Mouse (Mus musculus) MEL (cell line): Measurements from ENCODE around the gene Faap100. TPM values are rescaled to one million over a fixed set of nuclear protein-coding genes. Genes with fewer than 3 reads are reported as not detected.
A peak's percentile ranks its signal among the peaks of the same experiment; 100 is the strongest.

Source experiments
- DNase-seq: peaks from one replicate; pipeline ENCODE4 v3.0.0; 2011; ENCODE audit warnings: low read depth, low spot score
- H3K27ac ChIP-seq: 2 replicates; pipeline ENCODE4 v1.5.1; 2012; ENCODE audit warnings: low read depth, mild to moderate bottlenecking, control low read depth, low read length, moderate library complexity; ENCODE audit not compliant: control insufficient read depth
- H3K27me3 ChIP-seq, 2 experiments: fragments of 150-350 bp in 1 of 2; sonication (generic) in 1 of 2; 2 replicates each; pipeline ENCODE4 v1.6.1; 2012; ENCODE audit warnings: low read length in 2 of 2, mild to moderate bottlenecking in 2 of 2, improper control_type of control experiment in 1 of 2, moderate library complexity in 1 of 2; ENCODE audit not compliant: insufficient read depth in 2 of 2, control insufficient read depth in 1 of 2
- H3K36me3 ChIP-seq, 2 experiments: 2 replicates each; pipeline ENCODE4 v1.6.1; 2012 to 2014; ENCODE audit warnings: low read length in 2 of 2, improper control_type of control experiment in 1 of 2, inconsistent platforms in 1 of 2, mild to moderate bottlenecking in 1 of 2; ENCODE audit not compliant: insufficient read depth in 2 of 2, control insufficient read depth in 1 of 2
- H3K4me1 ChIP-seq, 2 experiments: fragments of 150-350 bp in 1 of 2; sonication (generic) in 1 of 2; 2 replicates each; pipeline ENCODE4 v1.6.1; 2012; ENCODE audit warnings: low read length in 2 of 2, improper control_type of control experiment in 1 of 2, mild to moderate bottlenecking in 1 of 2; ENCODE audit not compliant: insufficient read depth in 2 of 2, control insufficient read depth in 1 of 2
- H3K4me3 ChIP-seq, 2 experiments: fragments of 150-350 bp in 1 of 2; sonication (generic) in 1 of 2; 2 replicates each; pipeline ENCODE4 v1.5.1; 2012; ENCODE audit warnings: low read depth in 2 of 2, low read length in 2 of 2, mild to moderate bottlenecking in 2 of 2, moderate library complexity in 2 of 2, control low read depth in 1 of 2, improper control_type of control experiment in 1 of 2; ENCODE audit not compliant: control insufficient read depth in 1 of 2, insufficient read depth in 1 of 2
- H3K79me2 ChIP-seq: 2 replicates; pipeline ENCODE4 v1.6.1; 2012; ENCODE audit warnings: mild to moderate bottlenecking, low read length, moderate library complexity; ENCODE audit not compliant: control insufficient read depth, poor library complexity, insufficient read depth
- H3K9ac ChIP-seq: 2 replicates; pipeline ENCODE4 v1.6.1; 2012; ENCODE audit warnings: low read depth, mild to moderate bottlenecking, control low read depth, low read length, moderate library complexity; ENCODE audit not compliant: control insufficient read depth, poor library complexity, severe bottlenecking
- H3K9me3 ChIP-seq: fragments of 150-350 bp; sonication (generic); replicated peaks from 2 replicates; pipeline ENCODE4 v1.6.1; 2012; ENCODE audit warnings: mild to moderate bottlenecking, low read length, improper control_type of control experiment, moderate library complexity; ENCODE audit not compliant: insufficient read depth
- CHD1 ChIP-seq: IDR thresholded peaks from 2 replicates; pipeline ENCODE4 v1.6.1; 2012; ENCODE audit warnings: low read depth, mild to moderate bottlenecking, inconsistent platforms, low read length, improper control_type of control experiment
- CTCF ChIP-seq, 3 experiments: IDR thresholded peaks in 2 of 3; conservative IDR thresholded peaks in 1 of 3; 2 replicates each; pipeline ENCODE4 v1.5.1; 2011 to 2012; ENCODE audit warnings: low read length in 3 of 3, low read depth in 2 of 3, mild to moderate bottlenecking in 2 of 3, improper control_type of control experiment in 1 of 3, inconsistent platforms in 1 of 3, mixed read lengths in 1 of 3, moderate library complexity in 1 of 3; ENCODE audit not compliant: control insufficient read depth in 1 of 3, insufficient read depth in 1 of 3, poor library complexity in 1 of 3, severe bottlenecking in 1 of 3
- E2F4 ChIP-seq: IDR thresholded peaks from 2 replicates; pipeline ENCODE4 v1.6.1; 2011; ENCODE audit warnings: low read depth, low read length, improper control_type of control experiment, borderline replicate concordance
- JUND ChIP-seq: IDR thresholded peaks from 2 replicates; pipeline ENCODE4 v1.6.1; 2011; ENCODE audit warnings: low read depth, mild to moderate bottlenecking, improper control_type of control experiment, low read length
- KAT2A ChIP-seq: conservative IDR thresholded peaks from 2 replicates; pipeline ENCODE4 v1.6.1; 2012; ENCODE audit warnings: low read depth, low read length, improper control_type of control experiment, inconsistent platforms
- MAX ChIP-seq: IDR thresholded peaks from 2 replicates; pipeline ENCODE4 v1.6.1; 2011; ENCODE audit warnings: low read length, improper control_type of control experiment
- MAZ ChIP-seq: IDR thresholded peaks from 2 replicates; pipeline ENCODE4 v1.6.1; 2012; ENCODE audit warnings: low read depth, mild to moderate bottlenecking, inconsistent platforms, low read length, improper control_type of control experiment
- MYB ChIP-seq: IDR thresholded peaks from 2 replicates; pipeline ENCODE4 v1.6.1; 2011; ENCODE audit warnings: mild to moderate bottlenecking, low read depth, low read length, improper control_type of control experiment
- MYC ChIP-seq: IDR thresholded peaks from 2 replicates; pipeline ENCODE4 v1.6.1; 2011; ENCODE audit warnings: low read depth, mild to moderate bottlenecking, low read length, improper control_type of control experiment, moderate library complexity
- NELFE ChIP-seq: IDR thresholded peaks from 2 replicates; pipeline ENCODE4 v1.6.1; 2011; ENCODE audit warnings: low read depth, low read length, improper control_type of control experiment
- NRF1 ChIP-seq: IDR thresholded peaks from 2 replicates; pipeline ENCODE4 v1.6.1; 2014; ENCODE audit warnings: low read depth, mild to moderate bottlenecking, inconsistent platforms, low read length, improper control_type of control experiment, moderate library complexity; ENCODE audit not compliant: poor library complexity, insufficient read depth, severe bottlenecking
- POLR2A ChIP-seq, 2 experiments: IDR thresholded peaks; 2 replicates each; pipeline ENCODE4 v1.6.1; 2011 to 2012; ENCODE audit warnings: low read length in 2 of 2, mild to moderate bottlenecking in 2 of 2, control low read depth in 1 of 2, improper control_type of control experiment in 1 of 2, low read depth in 1 of 2, moderate library complexity in 1 of 2; ENCODE audit not compliant: control insufficient read depth in 1 of 2, insufficient read depth in 1 of 2, poor library complexity in 1 of 2
- POLR2AphosphoS2 ChIP-seq: IDR thresholded peaks from 2 replicates; pipeline ENCODE4 v1.6.1; 2011; ENCODE audit warnings: low read length, improper control_type of control experiment
- RAD21 ChIP-seq: IDR thresholded peaks from 2 replicates; pipeline ENCODE4 v1.6.1; 2011; ENCODE audit warnings: mild to moderate bottlenecking, low read depth, low read length, improper control_type of control experiment
- SIN3A ChIP-seq: IDR thresholded peaks from 2 replicates; pipeline ENCODE4 v1.6.1; 2012; ENCODE audit warnings: low read length, improper control_type of control experiment, inconsistent platforms
- TBP ChIP-seq: IDR thresholded peaks from 2 replicates; pipeline ENCODE4 v1.8.0; 2011; ENCODE audit warnings: low read depth, low read length, improper control_type of control experiment
- TCF12 ChIP-seq: IDR thresholded peaks from 2 replicates; pipeline ENCODE4 v1.6.1; 2014; ENCODE audit warnings: low read depth, mild to moderate bottlenecking, inconsistent platforms, low read length, improper control_type of control experiment, moderate library complexity
- ZC3H11A ChIP-seq: IDR thresholded peaks from 2 replicates; pipeline ENCODE4 v1.6.1; 2012; ENCODE audit warnings: low read depth, mild to moderate bottlenecking, inconsistent platforms, low read length, improper control_type of control experiment
- polyA plus RNA-seq, 2 experiments: library from polyadenylated mRNA; stranded (reverse) in 1 of 2; unstranded in 1 of 2; fragments of >175 nt in 1 of 2; fragments of >200 nt in 1 of 2; gene quantifications; 2 replicates each; pipeline versions ENCODE4 v1.2.1 to v1.2.4; 2012; ENCODE audit warnings: low replicate concordance in 2 of 2, low read depth in 1 of 2; ENCODE audit not compliant: insufficient read length in 2 of 2, insufficient read depth in 1 of 2, missing spikeins in 1 of 2
- total RNA-seq: library from RNA; depleted of rRNA; stranded (reverse); fragments of 300-350 nt; gene quantifications from 2 replicates; pipeline ENCODE4 v1.2.3, GENCODE M21; 2012

The Faap100 gene
- total and polyA plus RNA-seq, 3 experiments, result 27.1 to 45.7 TPM; not detected in 1

- Histone ChIP-seq H3K79me2 (peaks cover 11% of the 10 kb centered on the region), H3K36me3 (no peaks in the 10 kb centered on the region; a peak in 2 of 4 replicates), H3K9ac (peak overlapping the region; percentile 85), H3K4me3 (peak overlapping the region; percentile 79 to 80), H3K9me3 (no peaks in the 10 kb centered on the region), H3K27ac (no peak overlapping the region), H3K4me1 (peaks cover 5 to 11% of the 10 kb centered on the region in 2 experiments; a peak in 3 of 4 replicates), H3K27me3 (no peaks in the 10 kb centered on the region)
- peak; percentile 61 for DNase-seq
- TF ChIP-seq POLR2A (IDR thresholded peaks at IDR 0.05; ENCODE audit: control insufficient read depth in 1 of 2, insufficient read depth in 1 of 2, low read depth in 1 of 2, low read length in 2 of 2, poor library complexity in 1 of 2), result no peak
- TF ChIP-seq E2F4, result no peak
- no peak for TF ChIP-seq MAX
- no peak for TF ChIP-seq NRF1
- TF ChIP-seq TBP, result no peak
- no peak for TF ChIP-seq NELFE
- TF ChIP-seq SIN3A, result no peak
- TF ChIP-seq JUND, result no peak
- TF ChIP-seq MYC, result no peak
- no peak for TF ChIP-seq TCF12
- no peak for TF ChIP-seq ZC3H11A
- no peak for TF ChIP-seq POLR2AphosphoS2
Observed at GRCm38 (mm10) chr11:120378031-120378610, 443 bp downstream of the Faap100 start.

GRCm38 (mm10) chr11:120377337-120377736 is 1.2 kb downstream of the Faap100 start:
- peaks cover 5 to 11% of the 10 kb centered on the region in 2 experiments; a peak in 3 of 4 replicates for H3K4me1 ChIP-seq
- peaks cover 11% of the 10 kb centered on the region for H3K79me2 ChIP-seq
- TF ChIP-seq KAT2A (no peak), CTCF (IDR thresholded peaks at IDR 0.05 in 2 of 3, conservative IDR thresholded peaks at IDR 0.05 in 1 of 3; ENCODE audit: control insufficient read depth in 1 of 3, insufficient read depth in 1 of 3, low read depth in 2 of 3, low read length in 3 of 3, poor library complexity in 1 of 3, severe bottlenecking in 1 of 3) (no peak), JUND (no peak), MYC (no peak), MAZ (no peak), ZC3H11A (no peak), RAD21 (no peak), CHD1 (no peak), MYB (no peak)
- H3K4me3 ChIP-seq, result peak overlapping the region; percentile 79 to 80; a peak in 3 of 4 replicates
- H3K27me3 ChIP-seq, result no peaks in the 10 kb centered on the region
- no peaks in the 10 kb centered on the region for H3K9me3 ChIP-seq
- peak overlapping the region; percentile 85 for H3K9ac ChIP-seq
- no peak overlapping the region for H3K27ac ChIP-seq
- DNase-seq, result peak; percentile 32
- no peaks in the 10 kb centered on the region; a peak in 1 of 4 replicates for H3K36me3 ChIP-seq
